Comparison of ENCODE assay signal across 8 mouse cellular contexts in the genomic region with DNA sequence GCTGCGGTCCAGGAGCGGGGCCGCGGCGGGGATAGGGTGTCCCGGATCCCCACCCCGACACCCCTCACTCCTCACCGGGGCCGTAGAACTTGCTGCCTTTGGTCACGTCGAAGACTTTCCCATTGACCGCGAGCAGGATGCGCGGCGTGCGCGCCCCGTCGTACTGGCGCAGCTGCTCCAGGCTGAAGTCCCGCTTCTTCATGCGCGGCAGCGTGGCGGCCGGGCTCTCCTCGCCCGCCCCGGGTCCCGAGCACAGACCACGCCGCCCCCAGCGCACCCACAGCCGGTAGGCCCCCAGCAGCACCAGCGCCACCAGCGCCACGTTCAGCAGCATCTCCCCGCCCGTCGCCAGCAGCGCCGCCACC. TPM values are rescaled to one million over a fixed set of nuclear protein-coding genes. Genes with fewer than 3 reads are reported as not detected.
DNase-seq lines count a peak whose midpoint lies in the region; ATAC-seq and TF ChIP-seq lines count a peak whose summit lies in the region.

No protein-coding gene starts in this region.

- peak overlapping the region; percentile 96 for H3K4me3 ChIP-seq in heart, embryonic 11.5 days (ENCODE audit: low read depth, low read length)
- H3K4me3 ChIP-seq in ES-Bruce4 (ENCODE audit: low read depth, low read length) = peak overlapping the region; percentile 92
- H3K4me3 ChIP-seq in forebrain, embryonic 13.5 days = peak overlapping the region; percentile 92
- peak overlapping the region; percentile 100 for H3K4me3 ChIP-seq in liver, embryonic 13.5 days (replicated peaks)

- H3K4me2 ChIP-seq in heart, embryonic 11.5 days = peak overlapping the region; percentile 86
- peak overlapping the region; percentile 85 for H3K4me2 ChIP-seq in forebrain, embryonic 13.5 days
- peak overlapping the region; percentile 99 for H3K4me2 ChIP-seq in liver, embryonic 13.5 days

- TF ChIP-seq POLR2A in ES-Bruce4 (IDR thresholded peaks at IDR 0.05; ENCODE audit: insufficient read depth, low read length) = no peak

- H3K27me3 ChIP-seq in heart, embryonic 11.5 days (ENCODE audit: control insufficient read depth, insufficient read depth, low read length) = no peaks in the 10 kb centered on the region
- no peaks in the 10 kb centered on the region for H3K27me3 ChIP-seq in ES-Bruce4 (ENCODE audit: control insufficient read depth, insufficient read depth, low read length, poor library complexity, severe bottlenecking)
- no peaks in the 10 kb centered on the region for H3K27me3 ChIP-seq in forebrain, embryonic 13.5 days
- no peaks in the 10 kb centered on the region for H3K27me3 ChIP-seq in liver, embryonic 13.5 days

- no peaks in the 10 kb centered on the region for H3K36me3 ChIP-seq in heart, embryonic 11.5 days (ENCODE audit: control insufficient read depth, insufficient read depth, low read length)
- H3K36me3 ChIP-seq in ES-Bruce4 (ENCODE audit: control insufficient read depth, insufficient read depth, low read length, poor library complexity, severe bottlenecking) = no peaks in the 10 kb centered on the region; the same call in none of the 2 replicates
- H3K36me3 ChIP-seq in forebrain, embryonic 13.5 days (ENCODE audit: poor library complexity, severe bottlenecking) = no peaks in the 10 kb centered on the region
- no peaks in the 10 kb centered on the region for H3K36me3 ChIP-seq in liver, embryonic 13.5 days

- TF ChIP-seq EP300 in ES-Bruce4 (IDR thresholded peaks at IDR 0.05; ENCODE audit: insufficient read depth, low read depth, low read length) = no peak

- no peaks in the 10 kb centered on the region for H3K9me3 ChIP-seq in heart, embryonic 11.5 days (replicated peaks; ENCODE audit: control insufficient read depth, low read length)
- H3K9me3 ChIP-seq in ES-Bruce4 (replicated peaks; ENCODE audit: control insufficient read depth, insufficient read depth, low read length, poor library complexity, severe bottlenecking) = no peaks in the 10 kb centered on the region
- no peaks in the 10 kb centered on the region for H3K9me3 ChIP-seq in forebrain, embryonic 13.5 days (replicated peaks)
- no peaks in the 10 kb centered on the region for H3K9me3 ChIP-seq in liver, embryonic 13.5 days (replicated peaks)

- WGBS in heart, embryonic 11.5 days (ENCODE audit: insufficient replicate concordance) = 1% methylated on average over 38 of the region's 43 CpGs
- WGBS in forebrain, embryonic 13.5 days = under 1% methylated on average over 40 of the region's 43 CpGs
- WGBS in liver, embryonic 13.5 days (ENCODE audit: insufficient replicate concordance) = under 1% methylated on average over 43 of the region's 43 CpGs

- H3K9ac ChIP-seq in heart, embryonic 11.5 days (ENCODE audit: low read depth, low read length) = peak overlapping the region; percentile 88
- H3K9ac ChIP-seq in ES-Bruce4 (ENCODE audit: low read depth, poor library complexity, severe bottlenecking) = peak overlapping the region; percentile 89
- peak overlapping the region; percentile 90 for H3K9ac ChIP-seq in forebrain, embryonic 13.5 days
- H3K9ac ChIP-seq in liver, embryonic 13.5 days = peak overlapping the region; percentile 96

- peaks cover 11% of the 10 kb centered on the region for H3K4me1 ChIP-seq in heart, embryonic 11.5 days (ENCODE audit: control insufficient read depth, insufficient read depth, low read length)
- H3K4me1 ChIP-seq in ES-Bruce4 (ENCODE audit: control insufficient read depth, insufficient read depth, low read length) = peaks cover 4% of the 10 kb centered on the region
- H3K4me1 ChIP-seq in forebrain, embryonic 13.5 days = peaks cover 17% of the 10 kb centered on the region
- peaks cover 42% of the 10 kb centered on the region for H3K4me1 ChIP-seq in liver, embryonic 13.5 days (replicated peaks)

- peak; percentile 28 for ATAC-seq in heart, embryonic 11.5 days (replicated peaks; ENCODE audit: insufficient number of reproducible peaks, low FRiP score, low TSS enrichment)
- ATAC-seq in forebrain, embryonic 13.5 days = peak; percentile 68
- ATAC-seq in liver, embryonic 13.5 days (ENCODE audit: low read depth) = no peak; the same call in 1 of the 2 replicates

- no peak for TF ChIP-seq CTCF in ES-Bruce4 (IDR thresholded peaks at IDR 0.05; ENCODE audit: low read depth, low read length)

- DNase-seq in heart, postnatal 4 days = no peak
- DNase-seq in liver, embryonic 13.5 days = no peak
- DNase-seq in testis, postnatal 14 days (ENCODE audit: low spot score) = peak; percentile 76
- DNase-seq in adrenal gland, adult (ENCODE audit: inconsistent age in 2 of 2, low spot score in 1 of 2) = no peak
- no peak for DNase-seq in Muller cell, postnatal 12 days (ENCODE audit: inconsistent ontology term)

- peak overlapping the region; percentile 60 for H3K27ac ChIP-seq in heart, embryonic 11.5 days (ENCODE audit: low read depth, low read length)
- H3K27ac ChIP-seq in ES-Bruce4 (ENCODE audit: insufficient read depth, low read length) = no peak overlapping the region
- H3K27ac ChIP-seq in forebrain, embryonic 13.5 days = peak overlapping the region; percentile 86
- peak overlapping the region; percentile 91 for H3K27ac ChIP-seq in liver, embryonic 13.5 days

RNA-seq across cellular contexts. Expression of a gene that starts 0.3 kb away (rescaled TPM):
- polyA plus RNA-seq in heart, embryonic 11.5 days (2014; fragmentation: Nextera tagmentation; extraction: Ambion mirVana) = 29.5 and 30.9 TPM in 2 replicates
- 10 to 100 TPM; 55.1 to 56.1 TPM for total RNA-seq in heart, postnatal 4 days (2021)
- 42.9 and 48.0 TPM in 2 replicates for polyA plus RNA-seq in ES-Bruce4 (2011; ENCODE audit: insufficient read depth, insufficient read length, low read depth, missing spikeins)
- 26.0 and 27.0 TPM in 2 replicates for polyA plus RNA-seq in forebrain, embryonic 13.5 days (2015; fragmentation: Nextera tagmentation; extraction: Ambion mirVana)
- polyA plus RNA-seq in liver, embryonic 13.5 days (2015; fragmentation: Nextera tagmentation; extraction: Ambion mirVana) = 20.1 and 22.2 TPM in 2 replicates
